Mouse (Mus musculus): Measurements from ENCODE around the gene Hrc.

Gene Hrc

DNA sequence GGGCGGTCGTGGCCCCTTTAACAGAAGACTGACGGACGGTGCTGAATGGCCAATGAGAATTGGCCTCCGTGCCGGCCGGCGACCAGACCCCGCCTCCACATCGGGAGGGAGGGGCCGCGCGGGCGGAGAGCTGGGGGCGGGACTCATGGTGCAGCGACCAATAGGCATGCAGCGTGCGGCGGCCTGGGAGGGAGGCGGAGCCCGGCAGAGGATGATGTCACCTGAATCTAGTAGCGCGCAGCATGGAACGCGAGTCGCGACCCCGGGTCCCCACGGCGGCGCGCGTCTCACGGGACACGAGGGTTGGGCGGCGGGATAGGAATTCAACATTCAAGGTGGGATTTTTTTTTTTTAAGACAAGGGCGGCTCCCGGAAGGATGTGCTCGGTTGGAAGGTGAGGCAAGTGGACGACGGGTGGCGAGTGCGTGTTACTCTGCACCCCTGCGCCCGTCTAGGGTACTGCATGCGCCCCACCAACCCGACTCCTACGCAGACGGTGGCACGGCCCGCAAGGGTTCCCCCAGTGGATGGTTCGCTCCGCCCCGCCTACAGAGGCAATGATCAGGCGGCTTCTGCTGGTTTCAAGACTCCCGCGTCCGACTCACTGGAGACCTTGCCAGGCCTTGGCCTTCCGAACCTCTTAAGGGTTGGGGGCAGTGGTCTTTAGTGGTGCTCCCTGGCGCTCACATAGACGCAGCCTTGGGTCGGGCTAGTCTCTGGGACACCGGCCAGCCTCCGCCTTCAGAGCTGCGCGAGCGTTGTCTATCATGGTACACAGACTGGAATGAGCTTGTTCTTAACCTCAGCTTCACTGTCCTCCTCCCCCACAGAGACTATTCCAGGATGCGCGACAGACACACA lies 32.2 kb downstream of the Hrc start:
- peak; percentile 99 for DNase-seq

DNA sequence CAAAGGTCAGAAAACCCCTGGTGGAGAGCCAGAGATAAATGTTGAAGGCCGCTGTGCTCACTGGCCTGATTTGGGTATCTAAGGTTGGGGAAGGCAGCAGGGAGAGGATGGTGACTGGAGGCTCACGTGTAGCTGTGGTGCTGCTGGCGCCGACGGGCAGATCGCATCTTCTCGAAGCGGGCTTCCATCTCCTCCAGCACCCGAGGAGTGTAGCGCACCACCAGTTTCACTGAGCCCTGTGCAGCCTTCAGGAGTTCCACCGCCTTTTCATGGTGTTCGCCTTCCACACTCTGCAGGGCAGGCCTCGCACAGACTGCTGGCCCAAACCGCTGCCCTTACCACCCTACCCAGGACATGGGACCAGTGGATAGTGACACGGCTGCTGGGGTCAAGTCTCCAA lies 33.1 kb downstream of the Hrc start:
- DNase-seq = peak; percentile 59

GRCm38 (mm10) chr7:45369022-45369745 lies 34.1 kb downstream of the Hrc start:
- DNase-seq = peak; percentile 64

- peak; percentile 59 for DNase-seq
These were observed 34.9 kb downstream of the Hrc start for GRCm38 (mm10) chr7:45369836-45370474.

- peak; percentile 92 for DNase-seq
These were observed 35.6 kb downstream of the Hrc start, which contains the start of gene Lin7b for GRCm38 (mm10) chr7:45370475-45371311. TSS of gene Lin7b (minus strand) at chr7:45370583.

- DNase-seq = peak; percentile 5
These were observed 37.3 kb downstream of the Hrc start for GRCm38 (mm10) chr7:45372371-45372770.

- no peak for DNase-seq
These were observed 39.5 kb downstream of the Hrc start for GRCm38 (mm10) chr7:45374620-45375019.

GRCm38 (mm10) chr7:45376057-45376456 lies 41.0 kb downstream of the Hrc start:
- no peak for DNase-seq

- no peak for DNase-seq
These were observed 51.0 kb downstream of the Hrc start for GRCm38 (mm10) chr7:45386077-45386476.
